Mouse (Mus musculus): Measurements from ENCODE around the gene Krt12.

Gene Krt12

DNA sequence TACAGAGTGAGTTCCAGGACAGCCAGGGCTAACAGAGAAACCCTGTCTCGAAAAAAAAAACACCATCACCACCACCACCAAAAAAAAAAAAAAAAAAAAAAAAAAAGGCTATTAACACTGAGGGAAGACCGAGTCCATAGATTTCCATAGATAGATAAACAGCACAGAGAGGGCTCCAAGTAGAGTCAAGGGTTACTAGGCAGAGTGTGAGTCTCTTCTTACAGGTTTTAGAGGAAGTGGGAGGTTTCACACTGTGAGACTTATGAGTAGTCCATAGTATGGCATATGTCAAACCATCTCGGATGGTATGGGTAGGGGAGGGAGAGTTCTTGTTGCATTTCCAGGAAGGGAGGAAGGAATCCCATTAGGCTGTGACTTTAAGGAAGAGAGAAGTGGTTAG lies 24.0 kb downstream of the Krt12 start:
- DNase-seq, result no peak

DNA sequence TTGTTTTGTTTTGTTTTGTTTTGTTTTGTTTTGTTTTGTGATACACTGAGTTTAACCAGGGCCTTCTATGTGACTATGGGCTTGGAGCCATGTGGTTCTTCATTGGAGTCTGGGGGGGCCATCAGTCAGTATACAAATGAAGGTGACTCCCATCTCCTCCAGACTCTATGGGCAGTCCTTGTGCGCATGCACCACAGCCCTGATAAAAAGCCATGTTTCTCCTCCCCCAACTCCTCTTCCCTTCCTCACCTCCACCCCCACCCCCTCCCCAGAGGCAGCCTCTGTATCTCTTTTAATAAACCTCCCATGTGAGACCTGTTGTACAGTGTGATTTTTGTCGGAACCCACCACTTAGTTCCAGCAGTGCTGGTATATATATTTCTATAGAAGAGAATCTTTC lies 25.4 kb downstream of the Krt12 start:
- no peak for DNase-seq

DNA sequence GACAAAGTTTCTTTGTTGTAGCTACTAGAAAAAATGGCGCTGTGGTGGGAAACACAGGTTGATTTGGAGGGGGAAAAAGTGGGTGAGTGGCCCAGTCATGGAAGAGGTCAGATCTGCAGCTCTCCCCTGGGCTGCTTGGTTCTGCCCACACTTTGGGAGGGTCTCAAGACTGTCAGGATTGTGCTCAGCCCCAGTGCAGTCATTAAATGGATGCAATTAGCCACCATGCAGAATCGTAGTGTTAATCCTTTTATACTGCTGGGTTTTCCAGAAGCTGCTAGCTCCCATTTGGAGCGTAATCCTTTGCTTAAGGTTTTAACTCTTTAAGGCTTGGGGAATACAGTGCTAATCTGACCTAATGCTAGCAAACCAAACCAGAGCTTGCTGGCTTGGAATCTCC lies 26.0 kb downstream of the Krt12 start:
- no peak for DNase-seq

DNA sequence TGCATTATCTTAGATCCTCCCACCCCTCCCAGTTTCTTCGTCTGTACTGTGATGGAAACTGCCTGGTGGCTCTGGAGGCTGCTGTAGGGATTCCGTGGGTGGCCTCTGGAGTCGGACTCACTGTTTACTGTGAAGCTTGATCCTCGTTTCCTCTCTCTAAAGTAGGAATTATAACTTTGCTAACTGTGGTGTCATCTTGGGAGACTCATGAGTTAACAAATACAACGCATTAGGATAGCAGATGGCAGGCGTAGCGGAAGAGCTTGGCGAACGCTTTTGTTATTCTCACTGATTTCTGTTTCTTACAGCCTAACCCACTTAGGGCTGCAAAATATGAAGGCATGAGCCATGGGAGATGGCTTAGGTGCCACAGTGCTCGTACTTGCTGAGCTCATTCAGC lies 29.6 kb downstream of the Krt12 start:
- DNase-seq, result no peak

DNA sequence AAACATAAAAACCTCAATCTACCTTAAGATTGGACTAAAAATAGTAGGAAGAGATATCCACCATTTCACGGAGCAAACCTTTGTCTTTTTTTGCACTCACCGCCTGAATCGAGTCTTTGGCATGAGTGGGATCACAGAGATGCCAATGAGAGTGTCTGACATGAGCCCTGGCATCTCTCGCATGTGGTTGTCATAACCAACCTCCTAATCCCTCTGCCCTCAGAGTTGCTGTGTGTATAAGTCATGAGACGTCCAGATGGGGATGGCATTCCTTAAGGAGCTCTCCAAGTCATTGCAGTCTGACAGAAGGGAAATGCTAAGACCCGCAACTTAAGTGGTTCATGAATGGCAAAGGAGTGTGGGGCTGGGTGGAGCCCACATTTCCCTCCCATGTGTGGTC lies 30.7 kb downstream of the Krt12 start:
- no peak for DNase-seq

DNA sequence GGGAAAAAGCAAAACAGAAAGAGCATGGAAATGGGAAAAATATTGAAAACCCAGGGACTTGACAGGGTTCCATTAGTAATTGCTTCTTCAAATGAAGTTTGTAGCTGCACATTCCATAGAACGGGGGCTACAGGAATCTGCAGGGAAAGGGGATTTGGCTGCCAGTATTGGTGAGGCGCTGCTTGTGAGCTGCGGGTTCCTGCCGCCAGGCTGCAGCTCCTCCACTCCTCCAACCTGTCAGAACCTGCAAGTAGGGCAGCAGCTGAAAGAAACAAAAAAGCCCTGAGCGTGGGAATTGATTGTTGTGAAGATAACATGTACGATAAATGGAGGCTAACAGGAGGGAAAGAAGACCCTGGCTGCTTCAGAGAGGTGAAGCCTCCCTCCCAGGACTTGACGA lies 31.2 kb downstream of the Krt12 start:
- DNase-seq, result no peak

DNA sequence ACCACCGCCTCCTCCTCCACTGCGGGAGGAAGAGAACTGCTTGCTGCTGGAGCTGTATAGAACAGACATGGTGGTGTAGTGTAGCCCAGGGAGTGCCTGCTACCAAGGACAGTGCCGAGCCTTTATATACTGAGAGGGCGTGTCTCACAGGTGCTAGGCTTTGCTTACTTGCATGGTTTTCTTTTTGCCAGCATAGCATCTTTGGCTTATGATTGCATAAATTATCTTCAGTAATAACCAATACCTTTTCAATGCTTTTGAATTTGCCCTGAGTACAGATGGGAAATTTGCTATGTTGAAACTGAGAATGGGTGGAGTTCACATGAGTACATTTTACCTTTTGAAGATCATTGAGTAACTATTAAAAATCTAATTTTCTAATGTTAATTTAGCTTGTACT lies 32.8 kb downstream of the Krt12 start, which contains the start of gene Krt10:
Gene Krt10, minus strand, starts transcription at position 101 of the 400 bp plus-strand sequence.
- DNase-seq, result peak in 1 of 2 experiments; percentile 5

DNA sequence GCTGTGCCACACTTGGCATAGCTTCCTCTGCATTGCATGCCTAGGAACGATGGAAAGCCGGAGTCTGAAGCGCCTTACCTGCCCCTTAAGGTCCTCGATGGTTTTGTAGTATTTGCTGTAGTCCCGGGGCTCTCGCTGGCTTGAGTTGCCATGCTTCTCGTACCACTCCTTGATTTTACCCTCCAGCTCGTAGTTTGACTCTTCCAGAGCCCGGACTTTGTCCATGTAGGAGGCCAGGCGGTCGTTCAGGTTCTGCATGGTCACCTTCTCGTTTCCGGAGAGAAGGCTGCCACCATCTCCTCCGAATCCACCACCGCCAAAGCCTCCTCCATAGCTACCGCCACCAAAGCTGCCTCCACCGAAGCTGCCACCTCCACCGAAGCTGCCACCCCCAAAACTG lies 33.4 kb downstream of the Krt12 start:
- peak; percentile 27 to 63 for DNase-seq

DNA sequence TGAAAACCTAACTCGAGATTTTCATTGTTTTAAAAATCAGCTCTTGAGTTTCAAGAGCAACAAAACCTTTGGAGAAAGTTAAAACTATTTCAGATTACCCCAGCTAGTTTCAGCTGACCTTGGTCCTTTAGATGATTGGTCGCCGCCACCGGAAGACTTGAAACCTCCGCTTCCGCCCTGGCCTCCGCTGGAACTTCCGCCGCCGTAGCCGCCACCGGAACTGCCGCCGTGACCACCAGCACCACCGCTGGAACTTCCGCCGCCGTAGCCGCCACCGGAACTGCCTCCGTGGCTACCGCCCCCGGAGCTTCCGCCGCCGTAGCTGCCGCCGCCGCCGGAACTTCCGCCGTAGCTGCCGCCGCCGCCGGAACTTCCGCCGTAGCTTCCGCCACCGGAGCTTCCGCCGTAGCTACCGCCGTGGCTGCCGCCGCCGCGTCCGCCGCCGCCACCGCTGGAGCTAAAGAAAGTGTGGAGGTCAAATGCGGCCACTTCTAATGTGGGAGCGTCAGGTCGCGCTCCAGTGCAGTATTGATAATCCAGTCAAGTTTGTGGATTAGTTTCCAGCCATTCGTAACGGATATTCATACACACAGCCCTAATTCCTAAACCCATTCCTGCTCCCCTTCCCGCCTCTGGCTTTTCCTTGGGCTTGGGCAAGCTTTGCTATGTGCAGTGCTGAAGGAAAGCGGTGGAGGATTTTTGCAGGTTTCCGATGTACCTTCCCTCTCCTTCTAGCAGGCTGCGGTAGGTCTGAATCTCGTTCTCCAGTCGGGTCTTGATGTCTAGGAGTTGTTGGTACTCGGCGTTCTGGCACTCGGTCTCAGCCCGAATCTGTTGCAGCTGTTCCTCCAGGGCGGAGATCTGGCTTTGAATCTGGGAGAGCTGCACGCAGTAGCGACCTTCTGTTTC lies 36.0 kb downstream of the Krt12 start:
- DNase-seq, result peak; percentile 95 to 96

DNA sequence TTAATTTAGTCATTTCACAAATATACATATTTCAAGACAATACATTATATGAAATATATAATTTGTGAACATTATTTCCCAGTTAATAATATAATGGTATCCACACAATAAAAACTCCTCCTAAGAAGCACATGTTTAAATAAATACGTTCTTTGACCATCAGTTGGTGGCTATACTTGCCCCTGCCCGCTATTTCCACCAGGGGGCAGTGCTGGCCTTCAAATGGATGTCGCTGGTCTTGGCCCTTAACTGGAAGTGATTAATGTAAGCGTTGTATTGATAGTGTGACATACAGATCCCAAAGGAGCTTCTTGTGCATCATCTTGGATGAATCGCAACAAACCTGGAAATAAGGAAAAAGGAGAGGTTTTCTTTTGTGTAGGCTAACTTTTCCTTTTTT lies 42.5 kb downstream of the Krt12 start:
- peak; percentile 72 to 86 for DNase-seq

DNA sequence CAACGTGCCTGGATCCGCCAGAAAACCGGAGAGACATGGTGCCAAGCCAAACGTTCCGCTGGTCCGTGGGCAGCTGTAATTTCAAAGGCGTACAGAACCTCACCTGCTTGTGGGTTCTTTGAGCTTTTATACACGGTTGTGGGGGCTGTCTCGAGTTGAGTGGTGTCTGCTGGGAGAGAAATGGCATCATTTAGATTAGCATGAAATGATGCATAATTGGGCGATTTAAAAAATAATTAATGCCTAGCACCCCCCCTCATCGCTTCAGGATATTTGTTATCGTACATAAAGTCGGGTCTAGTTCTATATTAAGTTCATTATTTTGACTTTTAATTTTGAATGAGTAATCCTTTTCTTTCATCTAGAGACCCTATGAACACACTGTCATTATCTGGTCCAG lies 47.3 kb downstream of the Krt12 start, which contains the start of gene Krt28:
Gene Krt28, minus strand, starts transcription at position 101 of the 400 bp plus-strand sequence.
- no peak for DNase-seq

DNA sequence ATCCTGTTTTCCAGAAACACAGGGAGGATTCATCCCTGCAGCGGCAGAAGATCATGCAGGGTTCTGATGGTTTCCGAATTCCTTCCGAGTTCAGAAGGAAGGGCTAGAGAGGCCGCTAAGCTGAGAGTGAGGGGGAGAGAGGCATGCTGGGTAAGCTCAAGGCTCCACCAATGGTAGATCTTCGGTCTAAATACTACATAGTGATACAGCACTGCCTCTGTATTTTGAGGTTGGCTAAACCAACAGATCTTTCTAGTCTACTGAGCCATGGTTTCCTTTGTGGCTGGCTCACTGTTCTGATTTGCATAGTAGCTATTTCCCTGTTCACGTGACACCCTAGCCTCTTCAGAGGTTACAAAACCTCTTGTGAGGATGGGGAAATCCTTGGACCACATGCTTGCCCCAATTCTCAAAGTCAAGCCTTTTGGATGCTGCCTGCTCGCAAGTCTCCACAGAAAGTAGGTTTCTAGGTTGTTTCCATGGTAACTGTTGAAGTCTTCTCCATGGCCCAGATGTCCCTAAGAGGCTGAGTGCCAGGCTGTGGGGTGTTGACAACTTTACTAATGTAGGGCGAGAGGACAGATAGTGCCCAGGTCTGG lies 52.1 kb downstream of the Krt12 start:
- DNase-seq, result no peak

DNA sequence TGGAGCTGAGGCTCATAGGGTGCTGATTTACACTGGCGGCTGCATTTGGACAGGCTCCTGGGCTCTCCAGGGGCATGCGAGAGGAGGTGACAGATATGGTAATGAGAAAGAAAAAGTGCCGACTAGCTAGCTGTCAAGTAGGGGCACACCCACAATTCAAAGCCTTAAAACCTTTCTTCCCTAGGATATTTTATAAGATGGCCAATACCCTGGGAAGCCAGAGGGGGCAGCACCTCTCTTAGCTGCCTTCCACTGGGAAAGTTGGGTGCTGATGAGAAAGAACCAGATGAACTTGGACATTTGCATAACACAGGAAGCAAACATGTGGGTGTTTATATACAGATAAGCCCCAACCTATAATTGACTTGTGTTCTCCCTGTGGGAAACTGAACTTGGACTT lies 52.8 kb downstream of the Krt12 start:
- peak; percentile 13 to 56 for DNase-seq

DNA sequence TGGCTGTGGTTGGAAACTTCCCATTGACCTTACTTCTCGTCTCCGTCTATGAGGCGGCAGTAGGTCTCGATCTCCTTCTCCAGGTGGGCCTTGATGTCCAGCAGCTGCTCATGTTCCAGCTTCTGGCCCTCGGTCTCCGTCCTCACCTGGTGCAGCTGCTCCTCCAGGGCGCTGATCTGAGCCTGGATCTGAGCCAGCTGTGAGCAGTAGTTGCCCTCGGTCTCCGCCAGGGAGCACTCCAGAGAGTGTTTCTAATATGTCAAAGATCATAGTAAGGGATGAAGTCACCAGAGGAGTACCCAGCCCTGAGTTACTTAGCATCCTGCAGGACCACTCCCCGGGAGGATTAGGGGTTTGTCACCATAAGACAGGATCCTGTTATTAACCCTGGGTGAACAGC lies 55.3 kb downstream of the Krt12 start:
- DNase-seq, result peak; percentile 15 to 64
